Mouse (Mus musculus): ENCODE data around the gene Cacna2d1.

Gene Cacna2d1

GRCm38 (mm10) chr5:16418504-16418903 is 484.0 kb downstream of the Cacna2d1 start:
- no peak for DNase-seq (ENCODE audit: low spot score in 2 of 2)

Measured in thymus, postnatal 10 days (tissue).